Mouse (Mus musculus): ENCODE data around the gene D930007J09Rik.

DNA sequence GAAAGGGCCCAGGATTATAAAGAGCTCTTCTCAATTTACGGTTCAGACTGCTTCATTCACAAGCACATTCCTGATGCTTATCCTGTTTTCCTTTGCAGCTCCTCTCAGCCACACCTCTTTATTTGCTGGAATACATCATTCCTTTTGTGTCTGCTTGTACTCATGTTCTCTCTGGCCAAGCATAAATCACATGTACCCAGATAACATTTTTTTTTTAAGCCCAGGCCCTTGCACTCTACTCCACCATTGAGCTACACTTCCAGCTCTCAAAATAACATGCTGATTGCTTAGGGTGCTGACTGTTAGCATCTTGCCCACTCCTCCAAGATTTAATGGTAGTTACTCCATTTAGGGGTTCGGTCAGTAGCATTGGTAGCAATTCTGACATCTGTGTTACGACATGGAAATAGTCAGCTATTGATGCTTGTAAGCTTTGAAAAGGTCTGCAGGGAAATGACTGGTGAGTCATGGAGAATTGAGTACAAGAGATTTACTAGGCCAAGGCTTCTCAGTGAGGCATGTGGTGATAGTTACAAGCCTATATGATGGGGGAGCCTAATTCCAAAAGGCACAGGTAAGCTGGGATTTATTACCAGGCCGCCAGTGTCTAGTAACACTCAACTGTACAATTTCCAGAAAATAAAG, 1.2 kb upstream of the D930007J09Rik start:
- TF ChIP-seq CTCF (conservative IDR thresholded peaks at IDR 0.05; ENCODE audit: low read length) (no peak), NANOG (IDR thresholded peaks at IDR 0.05; ENCODE audit: borderline replicate concordance, low read length) (no peak), POU5F1 (IDR thresholded peaks at IDR 0.05; ENCODE audit: borderline replicate concordance, low read length) (no peak)
